Mouse (Mus musculus): ENCODE data around the gene Pdzd2.

The Pdzd2 gene

GRCm38 (mm10) chr15:12427818-12428217, 311.9 kb downstream of the Pdzd2 start:
- DNase-seq, result peak; percentile 98

- DNase-seq, result no peak
Measured at GRCm38 (mm10) chr15:12426342-12426741, 313.4 kb downstream of the Pdzd2 start.

- DNase-seq, result no peak
Measured at GRCm38 (mm10) chr15:12425049-12425627, 314.6 kb downstream of the Pdzd2 start.

GRCm38 (mm10) chr15:12424187-12424586, 315.5 kb downstream of the Pdzd2 start:
- DNase-seq, result peak; percentile 81

- peak; percentile 60 for DNase-seq
Measured at GRCm38 (mm10) chr15:12420915-12421314, 318.8 kb downstream of the Pdzd2 start.

- peak; percentile 68 for DNase-seq
Measured at GRCm38 (mm10) chr15:12420376-12420775, 319.3 kb downstream of the Pdzd2 start.

GRCm38 (mm10) chr15:12419446-12419845, 320.3 kb downstream of the Pdzd2 start:
- DNase-seq, result peak; percentile 60

GRCm38 (mm10) chr15:12415536-12416200, 324.1 kb downstream of the Pdzd2 start:
- peak; percentile 96 for DNase-seq

- DNase-seq, result peak; percentile 95
Measured at GRCm38 (mm10) chr15:12414696-12415095, 325.0 kb downstream of the Pdzd2 start.

GRCm38 (mm10) chr15:12408205-12408604, 331.5 kb downstream of the Pdzd2 start:
- DNase-seq, result peak; percentile 79

GRCm38 (mm10) chr15:12405592-12405991, 334.1 kb downstream of the Pdzd2 start:
- DNase-seq, result no peak

GRCm38 (mm10) chr15:12397032-12397431, 342.7 kb downstream of the Pdzd2 start:
- DNase-seq, result peak; percentile 29

GRCm38 (mm10) chr15:12394758-12395157, 345.0 kb downstream of the Pdzd2 start:
- DNase-seq, result no peak

- peak; percentile 17 for DNase-seq
Measured at GRCm38 (mm10) chr15:12388726-12389489, 350.8 kb downstream of the Pdzd2 start.

- DNase-seq, result no peak
Measured at GRCm38 (mm10) chr15:12384679-12385078, 355.0 kb downstream of the Pdzd2 start.

- peak; percentile 90 for DNase-seq
Measured at GRCm38 (mm10) chr15:12380548-12380947, 359.2 kb downstream of the Pdzd2 start.

- DNase-seq, result peak; percentile 54
Measured at GRCm38 (mm10) chr15:12380057-12380456, 359.7 kb downstream of the Pdzd2 start.

GRCm38 (mm10) chr15:12377800-12378199, 361.9 kb downstream of the Pdzd2 start:
- peak; percentile 92 for DNase-seq

- DNase-seq, result no peak
Measured at GRCm38 (mm10) chr15:12376491-12377069, 363.1 kb downstream of the Pdzd2 start.

- DNase-seq, result peak; percentile 99
Measured at GRCm38 (mm10) chr15:12375641-12376311, 363.9 kb downstream of the Pdzd2 start.

- DNase-seq, result peak; percentile 92
Measured at GRCm38 (mm10) chr15:12374916-12375315, 364.8 kb downstream of the Pdzd2 start.

GRCm38 (mm10) chr15:12373918-12374317, 365.8 kb downstream of the Pdzd2 start:
- DNase-seq, result peak; percentile 94

GRCm38 (mm10) chr15:12373496-12373895, 366.2 kb downstream of the Pdzd2 start:
- peak; percentile 95 for DNase-seq

All from heart, adult 11 months (tissue).